Mouse (Mus musculus) olfactory bulb, adult 2 months (tissue): ENCODE measurements at regions not wholly inside any gene's neighbourhood (a gene's known extent, or its start where the extent isn't known, plus 50 kb on each side); places are given as distances from the start of the nearest gene placed in this dataset.

ENCODE experiments used
- CTCF ChIP-seq: fragments of 200-500 bp; IDR thresholded peaks from 2 replicates; pipeline ENCODE4 v1.5.1; 2012; ENCODE audit warnings: low read depth, mild to moderate bottlenecking, low read length, moderate library complexity; ENCODE audit not compliant: insufficient read depth
- POLR2A ChIP-seq: fragments of 200-500 bp; IDR thresholded peaks from 2 replicates; pipeline ENCODE4 v1.6.1; 2012; ENCODE audit warnings: mild to moderate bottlenecking, low read depth, low read length, moderate library complexity; ENCODE audit not compliant: insufficient read depth

GRCm38 (mm10) chr19:60136491-60136890 lies 90.0 kb downstream of the Fam204a start:
- TF ChIP-seq CTCF (no peak), POLR2A (no peak)
